Mouse (Mus musculus) spleen, postnatal 10 days (tissue): ENCODE results near the gene Tssk2.

ENCODE experiments used
- DNase-seq, 2 experiments: peaks; one replicate each; pipeline ENCODE4 v3.0.0; 2021 to 2022; ENCODE audit warnings: low spot score in 2 of 2

The Tssk2 gene

GRCm38 (mm10) chr16:17945081-17945831 is 46.8 kb downstream of the Tssk2 start:
- no peak for DNase-seq

GRCm38 (mm10) chr16:17949421-17949877 is 51.0 kb downstream of the Tssk2 start:
- DNase-seq: no peak
